Mouse (Mus musculus) stomach, postnatal 0 days (tissue): ENCODE measurements at regions not wholly inside any gene's neighbourhood (a gene's known extent, or its start where the extent isn't known, plus 50 kb on each side); places are given as distances from the start of the nearest gene placed in this dataset.

ENCODE experiments used
- CTCF ChIP-seq: IDR thresholded peaks from 2 replicates; pipeline ENCODE4 v1.5.1; 2016; ENCODE audit warnings: antibody characterized with exemption, low read depth, mild to moderate bottlenecking, moderate library complexity
- EP300 ChIP-seq: optimal IDR thresholded peaks from 2 replicates; pipeline ENCODE3; 2016; ENCODE audit warnings: antibody characterized with exemption

- TF ChIP-seq CTCF (no peak), EP300 (no peak)
Measured at GRCm38 (mm10) chr13:83079291-83079690, 424.5 kb upstream of the Mef2c start.
